Mouse (Mus musculus): ENCODE data around the gene Pepd.

DNA sequence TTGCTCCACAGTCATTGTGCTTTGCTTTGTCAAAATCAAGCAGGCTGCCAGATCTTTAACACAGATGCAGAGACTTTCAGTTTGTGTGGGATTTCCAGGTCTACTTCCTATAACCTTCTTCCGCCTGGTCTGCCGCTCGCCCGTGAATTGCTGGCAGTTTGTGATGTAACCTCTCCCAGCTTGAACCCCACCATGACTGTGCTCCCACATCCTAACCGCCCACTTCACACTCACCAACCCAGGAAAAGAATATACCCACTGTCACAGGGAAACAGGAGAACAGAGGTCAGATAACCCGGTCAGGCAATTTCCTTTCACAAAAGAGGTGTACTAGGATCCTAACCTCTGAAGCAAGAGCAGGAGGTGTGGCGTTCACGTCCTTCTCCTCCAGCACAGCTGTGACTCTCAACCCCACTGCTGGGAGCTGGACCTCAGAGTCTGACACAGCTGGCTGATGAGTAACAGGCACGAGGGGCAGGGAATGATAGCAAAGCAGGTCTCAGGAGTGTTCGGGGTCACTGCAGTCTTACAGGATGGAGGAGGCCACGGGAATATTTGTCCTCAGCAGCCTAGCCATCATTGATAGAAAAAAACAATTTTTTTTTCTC lies 72.5 kb downstream of the Pepd start:
- no peak for TF ChIP-seq CTCF (IDR thresholded peaks at IDR 0.05)
- no peak for TF ChIP-seq EP300 (IDR thresholded peaks at IDR 0.05)
